Mouse (Mus musculus) bone marrow, adult 2 months (tissue): ENCODE measurements around the gene Antxr2. TPM values are rescaled to one million over a fixed set of nuclear protein-coding genes. Genes with fewer than 3 reads are reported as not detected.

Source experiments
- H3K27ac ChIP-seq: fragments of 200-500 bp; 2 replicates; pipeline ENCODE4 v1.5.1; 2012; ENCODE audit warnings: low read depth, mild to moderate bottlenecking, control low read depth, inconsistent platforms, low read length; ENCODE audit not compliant: control insufficient read depth, poor library complexity, insufficient read depth
- H3K4me1 ChIP-seq: fragments of 200-500 bp; 2 replicates; pipeline ENCODE4 v1.6.1; 2011; ENCODE audit warnings: low read length; ENCODE audit not compliant: control insufficient read depth, insufficient read depth
- H3K4me3 ChIP-seq: fragments of 200-500 bp; replicated peaks from 2 replicates; pipeline ENCODE3; 2011; ENCODE audit warnings: mild to moderate bottlenecking, low read depth, low read length, control low read depth; ENCODE audit not compliant: control insufficient read depth
- CTCF ChIP-seq: fragments of 200-500 bp; IDR thresholded peaks from 2 replicates; pipeline ENCODE4 v1.5.1; 2011; ENCODE audit warnings: low read length, control low read depth; ENCODE audit not compliant: control insufficient read depth, insufficient read depth
- POLR2A ChIP-seq: fragments of 200-500 bp; IDR thresholded peaks from 2 replicates; pipeline ENCODE4 v1.6.1; 2011; ENCODE audit warnings: low read depth, mild to moderate bottlenecking, control low read depth, low read length, borderline replicate concordance; ENCODE audit not compliant: control insufficient read depth
- WGBS: fragments of 180-500 bp; shearing (Covaris S2); methylation state at CpG from one replicate; pipeline ENCODE4 v1.1.7; 2018; 5-methylcytosine and 5-hydroxymethylcytosine counted together
- polyA plus RNA-seq: library from polyadenylated mRNA; stranded (reverse); fragments of >200 nt; gene quantifications from 2 replicates; pipeline ENCODE4 v1.2.4, GENCODE M21; 2011; ENCODE audit warnings: low replicate concordance; ENCODE audit not compliant: missing spikeins, insufficient read depth, insufficient read length

The Antxr2 gene
- polyA plus RNA-seq, 1 experiment: 3.9 TPM

GRCm38 (mm10) chr5:97834770-97835169, 196.1 kb downstream of the Antxr2 start:
- no peaks in the 10 kb centered on the region; the same call in 1 of the 2 replicates for H3K4me1 ChIP-seq
- H3K27ac ChIP-seq: no peak overlapping the region
- no peak overlapping the region for H3K4me3 ChIP-seq
- 79% methylated on average over 1 of the region's 1 CpGs for WGBS
- TF ChIP-seq POLR2A (no peak), CTCF (no peak)

Other genes with a start within 250 kb of the Antxr2 start
- gene Prdm8, start 136.2 kb upstream of the Antxr2 start, polyA plus RNA-seq: not detected in 2 replicates
- gene Fgf5, start 223.1 kb upstream of the Antxr2 start, polyA plus RNA-seq: not detected in 2 replicates